Comparison of ENCODE assay signal across 9 mouse cellular contexts in the genomic region with DNA sequence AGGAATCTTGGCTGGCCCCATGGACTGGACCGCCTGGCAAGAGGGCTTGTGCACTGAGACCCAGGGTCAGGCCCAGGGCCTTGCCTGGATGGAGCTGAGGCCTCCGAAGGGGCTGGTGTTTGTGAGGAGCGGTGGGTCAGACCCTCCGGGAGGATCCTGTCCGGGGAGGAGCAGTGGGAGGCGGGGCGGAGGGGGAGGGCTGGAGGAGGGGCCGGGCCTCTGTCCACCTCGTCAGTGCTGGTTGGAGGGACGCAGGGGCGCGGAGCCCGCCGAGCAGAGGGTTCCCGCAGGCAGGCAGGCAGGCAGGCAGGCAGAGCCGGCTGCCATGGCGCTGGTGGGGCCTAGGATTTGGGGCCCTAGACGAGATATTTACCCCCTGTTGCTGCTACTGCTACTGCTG. TPM values are rescaled to one million over a fixed set of nuclear protein-coding genes. Genes with fewer than 3 reads are reported as not detected.
A peak's percentile ranks its signal among the peaks of the same experiment; 100 is the strongest.
DNase-seq lines count a peak whose midpoint lies in the region; ATAC-seq and TF ChIP-seq lines count a peak whose summit lies in the region.
"Had no signal": no experiment of that assay in that cellular context is flagged by ENCODE, and none has a peak within 500 bp of the region (broad histone marks: within the 10 kb centered on the region; RNA-seq: fewer than 3 reads in every experiment).

A gene (plus strand): TSS at position 234 of the 400 bp plus-strand sequence.

- DNase-seq in kidney, postnatal 0 days (ENCODE audit: low spot score): no peak
- DNase-seq in kidney, adult 2 months: no peak
- peak; percentile 89 for DNase-seq in forebrain, embryonic 10.5 days (ENCODE audit: extremely low spot score, low spot score)
- peak; percentile 86 for DNase-seq in retina, postnatal 1 day
- DNase-seq in thymus, postnatal 36 days: no peak
- no peak for DNase-seq in layer of hippocampus, adult 9-10 months (ENCODE audit: low spot score)
- no peak for DNase-seq in adrenal gland, adult 2 months

- H3K9ac ChIP-seq in kidney, postnatal 0 days (ENCODE audit: low read depth, low read length): peak within 1 kb of the TSS; percentile 44; the same call in 1 of the 2 replicates
- no peak within 1 kb of the TSS for H3K9ac ChIP-seq in limb, embryonic 15.5 days

- peak within 1 kb of the TSS; percentile 8 for H3K4me3 ChIP-seq in kidney, postnatal 0 days (replicated peaks; ENCODE audit: low read depth, low read length)
- H3K4me3 ChIP-seq in kidney, adult 2 months (ENCODE audit: insufficient read depth, low read depth, low read length): no peak within 1 kb of the TSS
- peak within 1 kb of the TSS; percentile 64 for H3K4me3 ChIP-seq in forebrain, embryonic 10.5 days
- H3K4me3 ChIP-seq in limb, embryonic 15.5 days: peak within 1 kb of the TSS; percentile 21

- peak; percentile 10; the same call in 1 of the 2 replicates for ATAC-seq in kidney, postnatal 0 days (replicated peaks; ENCODE audit: low FRiP score, low read depth)
- no peak for ATAC-seq in limb, embryonic 15.5 days (ENCODE audit: insufficient number of reproducible peaks, low FRiP score, low TSS enrichment, low read depth)

- H3K27me3 ChIP-seq in kidney, postnatal 0 days (ENCODE audit: insufficient read depth, low read length): no peaks in the 10 kb centered on the region
- H3K27me3 ChIP-seq in kidney, adult 2 months (replicated peaks; ENCODE audit: control insufficient read depth, insufficient read depth, low read length): no peaks in the 10 kb centered on the region
- H3K27me3 ChIP-seq in forebrain, embryonic 10.5 days (ENCODE audit: poor library complexity, severe bottlenecking): peaks cover 12% of the 10 kb centered on the region
- H3K27me3 ChIP-seq in limb, embryonic 15.5 days: peaks cover 30% of the 10 kb centered on the region

- peaks cover 16% of the 10 kb centered on the region for H3K4me1 ChIP-seq in kidney, postnatal 0 days (replicated peaks; ENCODE audit: insufficient read depth, low read length)
- peaks cover 2% of the 10 kb centered on the region; the same call in 1 of the 2 replicates for H3K4me1 ChIP-seq in kidney, adult 2 months (ENCODE audit: control insufficient read depth, insufficient read depth, low read length)
- peaks cover 73% of the 10 kb centered on the region for H3K4me1 ChIP-seq in forebrain, embryonic 10.5 days
- peaks cover 45% of the 10 kb centered on the region for H3K4me1 ChIP-seq in limb, embryonic 15.5 days

- H3K4me2 ChIP-seq in kidney, postnatal 0 days (ENCODE audit: low read length): peak within 1 kb of the TSS; percentile 46
- peak within 1 kb of the TSS; percentile 39 for H3K4me2 ChIP-seq in limb, embryonic 15.5 days

- H3K36me3 ChIP-seq in kidney, postnatal 0 days (ENCODE audit: insufficient read depth, low read length): no peaks in the 10 kb centered on the region
- no peaks in the 10 kb centered on the region for H3K36me3 ChIP-seq in kidney, adult 2 months (ENCODE audit: control insufficient read depth, insufficient read depth, low read length)
- H3K36me3 ChIP-seq in forebrain, embryonic 10.5 days (replicated peaks): no peaks in the 10 kb centered on the region; the same call in 1 of the 2 replicates
- H3K36me3 ChIP-seq in limb, embryonic 15.5 days: no peaks in the 10 kb centered on the region

- TF ChIP-seq CTCF in kidney, postnatal 0 days (IDR thresholded peaks at IDR 0.05; ENCODE audit: low read depth): no peak
- no peak for TF ChIP-seq CTCF in kidney, adult 2 months (conservative IDR thresholded peaks at IDR 0.05; ENCODE audit: insufficient read depth, insufficient read length, low read depth, low read length)

- no peaks in the 10 kb centered on the region for H3K9me3 ChIP-seq in kidney, postnatal 0 days (replicated peaks; ENCODE audit: low read length)
- no peaks in the 10 kb centered on the region for H3K9me3 ChIP-seq in forebrain, embryonic 10.5 days
- no peaks in the 10 kb centered on the region for H3K9me3 ChIP-seq in limb, embryonic 15.5 days

- WGBS in kidney, postnatal 0 days: 9% methylated on average over 11 of the region's 18 CpGs
- 44% methylated on average over 17 of the region's 18 CpGs for WGBS in kidney, adult 2 months
- WGBS in forebrain, embryonic 10.5 days: 0% methylated on average over 18 of the region's 18 CpGs
- WGBS in limb, embryonic 15.5 days: 11% methylated on average over 18 of the region's 18 CpGs

- no peak for TF ChIP-seq POLR2A in kidney, adult 2 months (IDR thresholded peaks at IDR 0.05; ENCODE audit: low read depth, low read length)

- H3K27ac ChIP-seq in kidney, postnatal 0 days: no peak within 1 kb of the TSS
- no peak within 1 kb of the TSS for H3K27ac ChIP-seq in kidney, adult 2 months (ENCODE audit: insufficient read depth, low read depth, low read length)
- H3K27ac ChIP-seq in forebrain, embryonic 10.5 days: peak within 1 kb of the TSS; percentile 90
- no peak within 1 kb of the TSS for H3K27ac ChIP-seq in limb, embryonic 15.5 days

RNA-seq across cellular contexts. Expression of the gene that starts here (rescaled TPM):
- 3.1 and 3.3 TPM in 2 replicates for polyA plus RNA-seq in kidney, postnatal 0 days (2015; fragmentation: Nextera tagmentation; extraction: Ambion mirVana)
- 2.7 and 3.0 TPM in 2 replicates for polyA plus RNA-seq in kidney, adult 2 months (2012; rRNA removed)
- 30.4 and 30.9 TPM in 2 replicates for polyA plus RNA-seq in forebrain, embryonic 10.5 days (2016; fragmentation: Nextera tagmentation; extraction: Ambion mirVana)
- polyA plus RNA-seq in limb, embryonic 15.5 days (2015; fragmentation: Nextera tagmentation; extraction: Ambion mirVana): 0.31 and 0.36 TPM in 2 replicates
- total RNA-seq in adrenal gland, adult 2 months (2021): under 1 TPM; 0.32 to 0.73 TPM
- polyA plus RNA-seq in adrenal gland, adult 2 months (2012; rRNA removed): 0.47 and 0.86 TPM in 2 replicates
- total RNA-seq: common myeloid progenitor, adult 5-6 weeks had no signal

Comparison
In these comparisons a context has a peak if more than half of its experiments do, and no peak if none do; other contexts are left out.
1. DNase-seq: peak in forebrain, embryonic 10.5 days (single experiment) and retina, postnatal 1 day (single experiment); none in kidney, postnatal 0 days (single experiment), kidney, adult 2 months (single experiment), thymus, postnatal 36 days (0 of 2), layer of hippocampus, adult 9-10 months (single experiment) and adrenal gland, adult 2 months (single experiment).